Mouse (Mus musculus) intestine, embryonic 14.5 days (tissue): ENCODE results near the gene Rps27rt. TPM values are rescaled to one million over a fixed set of nuclear protein-coding genes. Genes with fewer than 3 reads are reported as not detected.

ENCODE experiments used
- ATAC-seq: fragments of 200-750 bp; cut with Nextera tagmentation; replicated peaks from 2 replicates; pipeline ENCODE4 v1.8.0; 2017; ENCODE audit warnings: low read depth, moderate number of reproducible peaks, moderate TSS enrichment, moderate library complexity; ENCODE audit not compliant: low FRiP score, low TSS enrichment
- DNase-seq: peaks from one replicate; pipeline ENCODE4 v3.0.0-alpha.2; 2018; ENCODE audit warnings: low spot score
- H3K27ac ChIP-seq: fragments of 300-500 bp; sonication (generic); 2 replicates; pipeline ENCODE4 v1.5.1; 2014; ENCODE audit warnings: low read depth, mild to moderate bottlenecking, control low read depth
- H3K27me3 ChIP-seq: fragments of 300-500 bp; sonication (generic); replicated peaks from 2 replicates; pipeline ENCODE4 v1.6.1; 2014; ENCODE audit warnings: low read length, control low read depth; ENCODE audit not compliant: control insufficient read depth, insufficient read depth
- H3K36me3 ChIP-seq: fragments of 300-500 bp; sonication (generic); 2 replicates; pipeline ENCODE4 v1.6.1; 2014; ENCODE audit warnings: low read length, control low read depth; ENCODE audit not compliant: control insufficient read depth, insufficient read depth
- H3K4me1 ChIP-seq: fragments of 300-500 bp; sonication (generic); replicated peaks from 2 replicates; pipeline ENCODE4 v1.6.1; 2014; ENCODE audit warnings: low read length, control low read depth, mixed read lengths; ENCODE audit not compliant: control insufficient read depth, insufficient read depth
- H3K4me2 ChIP-seq: fragments of 300-500 bp; sonication (generic); 2 replicates; pipeline ENCODE4 v1.6.1; 2014; ENCODE audit warnings: low read length
- H3K4me3 ChIP-seq: fragments of 300-500 bp; sonication (generic); 2 replicates; pipeline ENCODE4 v1.5.1; 2014; ENCODE audit warnings: low read depth, low read length, control low read depth, mixed read lengths
- H3K9ac ChIP-seq: fragments of 300-500 bp; sonication (generic); 2 replicates; pipeline ENCODE4 v1.6.1; 2014; ENCODE audit warnings: mild to moderate bottlenecking, low read length
- H3K9me3 ChIP-seq: fragments of 300-500 bp; sonication (generic); 2 replicates; pipeline ENCODE4 v1.6.1; 2016; ENCODE audit warnings: low read length, control low read depth; ENCODE audit not compliant: control insufficient read depth
- WGBS: fragments of 180-500 bp; shearing (Covaris S2); extraction: QIAGEN DNeasy Blood & Tissue Kit; methylation state at CpG from one replicate; pipeline ENCODE4 v1.1.7; 2014; 5-methylcytosine and 5-hydroxymethylcytosine counted together
- polyA plus RNA-seq: library from polyadenylated mRNA; unstranded; fragments of >200 nt; fragmentation: Nextera tagmentation; extraction: Ambion mirVana; gene quantifications from 2 replicates; pipeline ENCODE4 v1.2.1, GENCODE M21; 2014

Rps27rt gene
- polyA plus RNA-seq, 1 experiment from 2014 or later, result 593 TPM

DNA sequence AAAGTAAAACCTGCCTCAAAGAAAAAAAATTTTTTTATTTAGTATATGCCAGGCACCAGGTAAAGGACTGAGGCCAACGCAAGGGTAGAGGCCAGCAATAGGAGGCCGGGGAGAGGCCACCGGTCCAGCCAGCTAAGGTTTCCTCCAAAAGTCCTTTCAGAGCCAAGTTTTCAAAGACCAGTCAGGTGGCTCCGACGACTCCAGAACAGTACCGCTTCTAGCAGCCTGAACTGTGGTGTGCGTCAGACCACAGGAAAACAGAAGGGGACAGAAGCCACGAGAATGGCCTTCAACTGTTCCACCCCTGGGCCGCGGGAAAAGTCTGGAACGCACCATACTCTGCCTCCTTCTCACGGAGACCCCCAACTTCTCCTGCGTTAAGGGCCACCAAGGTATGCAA lies 49.9 kb downstream of the Rps27rt start:
- H3K4me1 ChIP-seq, result peaks cover 7% of the 10 kb centered on the region
- peak overlapping the region; percentile 67 for H3K9ac ChIP-seq
- peak overlapping the region; percentile 72 for H3K4me3 ChIP-seq
- no peaks in the 10 kb centered on the region for H3K27me3 ChIP-seq
- no peak for DNase-seq
- H3K9me3 ChIP-seq, result no peaks in the 10 kb centered on the region
- H3K4me2 ChIP-seq, result peak overlapping the region; percentile 97
- WGBS, result 24% methylated on average over 13 of the region's 13 CpGs
- no peaks in the 10 kb centered on the region for H3K36me3 ChIP-seq
- no peak overlapping the region for H3K27ac ChIP-seq
- ATAC-seq, result no peak

Other genes with a start within 250 kb of the Rps27rt start
- gene Cmtm7, start 200.9 kb downstream of the Rps27rt start, polyA plus RNA-seq, result 96.5 and 101 TPM in 2 replicates
- gene Cmtm8, start 138.6 kb downstream of the Rps27rt start, polyA plus RNA-seq, result 34.7 and 42.4 TPM in 2 replicates
- 13.0 and 13.5 TPM in 2 replicates for gene Gpd1l, start 48.8 kb downstream of the Rps27rt start, polyA plus RNA-seq
- gene Osbpl10, start 4.2 kb downstream of the Rps27rt start, polyA plus RNA-seq, result 1.6 and 2.2 TPM in 2 replicates